Mouse (Mus musculus) neural tube, embryonic 13.5 days (tissue): ENCODE data around the gene Fas. TPM values are rescaled to one million over a fixed set of nuclear protein-coding genes. Genes with fewer than 3 reads are reported as not detected.

Experiments used
- polyA plus RNA-seq: library from polyadenylated mRNA; unstranded; fragments of >200 nt; fragmentation: Nextera tagmentation; extraction: Ambion mirVana; gene quantifications from 2 replicates; pipeline ENCODE4 v1.2.1, GENCODE M21; 2015

Fas gene
- polyA plus RNA-seq, 1 experiment from 2014 or later, result 1.0 TPM

Other genes with a start within 250 kb of the Fas start
- gene Lipn, start 223.3 kb upstream of the Fas start, polyA plus RNA-seq, result not detected in 2 replicates
- not detected in 2 replicates for gene Lipm, start 189.7 kb upstream of the Fas start, polyA plus RNA-seq
- gene Ankrd22, start 124.6 kb upstream of the Fas start, polyA plus RNA-seq, result not detected in 2 replicates
- gene Stambpl1, start 98.4 kb upstream of the Fas start, polyA plus RNA-seq, result 12.7 and 16.7 TPM in 2 replicates
- 28.1 and 52.1 TPM in 2 replicates for gene Acta2, start 35.1 kb upstream of the Fas start, polyA plus RNA-seq
- gene Ch25h, start 184.5 kb downstream of the Fas start, polyA plus RNA-seq, result 0.36 and 0.91 TPM in 2 replicates
- gene Lipa, start 236.8 kb downstream of the Fas start, polyA plus RNA-seq, result 23.8 and 25.8 TPM in 2 replicates